Mouse (Mus musculus): ENCODE results near the gene Asb10. TPM values are rescaled to one million over a fixed set of nuclear protein-coding genes. Genes with fewer than 3 reads are reported as not detected.
A peak's percentile ranks its signal among the peaks of the same experiment; 100 is the strongest.

Asb10 gene
- total and polyA plus RNA-seq, 2 experiments from 2014 or later, result 0.31 to 1.2 TPM

GRCm38 (mm10) chr5:24483326-24483725 is 57.5 kb downstream of the Asb10 start:
- no peaks in the 10 kb centered on the region for H3K27me3 ChIP-seq (ENCODE audit: insufficient read depth, low read length)
- peak; percentile 88 for TF ChIP-seq CTCF (IDR thresholded peaks at IDR 0.05)
- peaks cover 60% of the 10 kb centered on the region for H3K36me3 ChIP-seq (ENCODE audit: insufficient read depth, low read length)
- no peak overlapping the region for H3K4me2 ChIP-seq (ENCODE audit: low read depth, low read length, poor library complexity, severe bottlenecking)
- ATAC-seq (ENCODE audit: low FRiP score) (peak; percentile 45), DNase-seq (ENCODE audit: low spot score) (peak; percentile 89)
- H3K27ac ChIP-seq (ENCODE audit: low read depth, low read length), result no peak overlapping the region
- WGBS, result 25% methylated on average over 11 of the region's 11 CpGs
- no peaks in the 10 kb centered on the region for H3K4me1 ChIP-seq (ENCODE audit: insufficient read depth, low read length)
- no peaks in the 10 kb centered on the region for H3K9me3 ChIP-seq (ENCODE audit: low read length)
- no peak overlapping the region for H3K9ac ChIP-seq (replicated peaks; ENCODE audit: low read length, poor library complexity, severe bottlenecking)
- H3K4me3 ChIP-seq (ENCODE audit: low read depth, low read length), result no peak overlapping the region

Other genes with a start within 250 kb of the Asb10 start
- 46.9 and 60.2 TPM in 2 replicates for gene Kcnh2, start 189.4 kb downstream of the Asb10 start, total RNA-seq (2014; rRNA removed)
- 10.1 and 11.1 TPM in 2 replicates for gene Kcnh2, start 189.4 kb downstream of the Asb10 start, polyA plus RNA-seq (2015; fragmentation: Nextera tagmentation; extraction: Ambion mirVana)
- 11.0 and 14.2 TPM in 2 replicates for gene Nos3, start 176.2 kb downstream of the Asb10 start, total RNA-seq (2014; rRNA removed)
- gene Nos3, start 176.2 kb downstream of the Asb10 start, polyA plus RNA-seq (2015; fragmentation: Nextera tagmentation; extraction: Ambion mirVana), result 7.0 and 7.5 TPM in 2 replicates
- gene Atg9b, start 148.8 kb downstream of the Asb10 start, total RNA-seq (2014; rRNA removed), result 6.7 and 7.4 TPM in 2 replicates
- 5.3 and 7.2 TPM in 2 replicates for gene Atg9b, start 148.8 kb downstream of the Asb10 start, polyA plus RNA-seq (2015; fragmentation: Nextera tagmentation; extraction: Ambion mirVana)
- gene Abcb8, start 147.3 kb downstream of the Asb10 start, total RNA-seq (2014; rRNA removed), result 65.8 and 71.7 TPM in 2 replicates
- gene Abcb8, start 147.3 kb downstream of the Asb10 start, polyA plus RNA-seq (2015; fragmentation: Nextera tagmentation; extraction: Ambion mirVana), result 42.4 and 51.6 TPM in 2 replicates
- 0.05 TPM in 1 of 2 replicates, not detected in the other for gene Asic3, start 127.6 kb downstream of the Asb10 start, total RNA-seq (2014; rRNA removed)
- gene Asic3, start 127.6 kb downstream of the Asb10 start, polyA plus RNA-seq (2015; fragmentation: Nextera tagmentation; extraction: Ambion mirVana), result 0.29 and 0.59 TPM in 2 replicates
- 96.5 and 104 TPM in 2 replicates for gene Cdk5, start 117.4 kb downstream of the Asb10 start, total RNA-seq (2014; rRNA removed)
- 168 and 182 TPM in 2 replicates for gene Cdk5, start 117.4 kb downstream of the Asb10 start, polyA plus RNA-seq (2015; fragmentation: Nextera tagmentation; extraction: Ambion mirVana)
- gene Slc4a2, start 117.1 kb downstream of the Asb10 start, total RNA-seq (2014; rRNA removed), result 35.7 and 42.1 TPM in 2 replicates
- gene Slc4a2, start 117.1 kb downstream of the Asb10 start, polyA plus RNA-seq (2015; fragmentation: Nextera tagmentation; extraction: Ambion mirVana), result 11.5 and 11.8 TPM in 2 replicates
- gene Fastk, start 95.7 kb downstream of the Asb10 start, total RNA-seq (2014; rRNA removed), result 139 and 174 TPM in 2 replicates
- 97.9 and 109 TPM in 2 replicates for gene Fastk, start 95.7 kb downstream of the Asb10 start, polyA plus RNA-seq (2015; fragmentation: Nextera tagmentation; extraction: Ambion mirVana)
- gene Tmub1, start 93.1 kb downstream of the Asb10 start, total RNA-seq (2014; rRNA removed), result 52.1 and 91.5 TPM in 2 replicates
- gene Tmub1, start 93.1 kb downstream of the Asb10 start, polyA plus RNA-seq (2015; fragmentation: Nextera tagmentation; extraction: Ambion mirVana), result 65.3 and 65.5 TPM in 2 replicates
- 239 and 282 TPM in 2 replicates for gene Agap3, start 88.8 kb downstream of the Asb10 start, total RNA-seq (2014; rRNA removed)
- 116 and 120 TPM in 2 replicates for gene Agap3, start 88.8 kb downstream of the Asb10 start, polyA plus RNA-seq (2015; fragmentation: Nextera tagmentation; extraction: Ambion mirVana)
- 0.33 TPM in 1 of 2 replicates, not detected in the other for gene Gbx1, start 13.8 kb downstream of the Asb10 start, total RNA-seq (2014; rRNA removed)
- 0.09 and 0.12 TPM in 2 replicates for gene Gbx1, start 13.8 kb downstream of the Asb10 start, polyA plus RNA-seq (2015; fragmentation: Nextera tagmentation; extraction: Ambion mirVana)
- not detected in 2 replicates for gene 4931409K22Rik, start 15.8 kb upstream of the Asb10 start, total RNA-seq (2014; rRNA removed)
- gene 4931409K22Rik, start 15.8 kb upstream of the Asb10 start, polyA plus RNA-seq (2015; fragmentation: Nextera tagmentation; extraction: Ambion mirVana), result not detected in 2 replicates
- gene Abcf2, start 36.5 kb upstream of the Asb10 start, total RNA-seq (2014; rRNA removed), result 55.9 and 57.0 TPM in 2 replicates
- gene Abcf2, start 36.5 kb upstream of the Asb10 start, polyA plus RNA-seq (2015; fragmentation: Nextera tagmentation; extraction: Ambion mirVana), result 58.2 and 62.3 TPM in 2 replicates
- gene Chpf2, start 45.8 kb upstream of the Asb10 start, total RNA-seq (2014; rRNA removed), result 31.3 and 32.8 TPM in 2 replicates
- gene Chpf2, start 45.8 kb upstream of the Asb10 start, polyA plus RNA-seq (2015; fragmentation: Nextera tagmentation; extraction: Ambion mirVana), result 25.5 and 26.3 TPM in 2 replicates
- 279 and 347 TPM in 2 replicates for gene Smarcd3, start 83.4 kb upstream of the Asb10 start, total RNA-seq (2014; rRNA removed)
- gene Smarcd3, start 83.4 kb upstream of the Asb10 start, polyA plus RNA-seq (2015; fragmentation: Nextera tagmentation; extraction: Ambion mirVana), result 187 and 189 TPM in 2 replicates
- 44.9 and 45.3 TPM in 2 replicates for gene Nub1, start 144.6 kb upstream of the Asb10 start, total RNA-seq (2014; rRNA removed)
- 45.1 and 45.9 TPM in 2 replicates for gene Nub1, start 144.6 kb upstream of the Asb10 start, polyA plus RNA-seq (2015; fragmentation: Nextera tagmentation; extraction: Ambion mirVana)
- 13.4 and 16.5 TPM in 2 replicates for gene Wdr86, start 189.7 kb upstream of the Asb10 start, total RNA-seq (2014; rRNA removed)
- 6.7 and 7.0 TPM in 2 replicates for gene Wdr86, start 189.7 kb upstream of the Asb10 start, polyA plus RNA-seq (2015; fragmentation: Nextera tagmentation; extraction: Ambion mirVana)
- gene Crygn, start 217.0 kb upstream of the Asb10 start, total RNA-seq (2014; rRNA removed), result not detected in 2 replicates
- gene Crygn, start 217.0 kb upstream of the Asb10 start, polyA plus RNA-seq (2015; fragmentation: Nextera tagmentation; extraction: Ambion mirVana), result 2.1 and 5.0 TPM in 2 replicates